Mouse (Mus musculus) forebrain, embryonic 16.5 days (tissue): ENCODE measurements around the gene Anp32e. TPM values are rescaled to one million over a fixed set of nuclear protein-coding genes. Genes with fewer than 3 reads are reported as not detected.
"Not testable (repeated sequence)": the region's sequence is repeated elsewhere in the genome, so short reads cannot be mapped to it uniquely, and the experiment has no call there.

Experiments
- ATAC-seq: fragments of 200-750 bp; cut with Nextera tagmentation; 2 replicates; pipeline ENCODE4 v1.8.0; 2017; ENCODE audit warnings: mild to moderate bottlenecking, moderate library complexity
- H3K27ac ChIP-seq: fragments of 300-500 bp; sonication (generic); 2 replicates; pipeline ENCODE4 v1.5.1; 2014; ENCODE audit warnings: low read length, control low read depth
- H3K27me3 ChIP-seq: fragments of 300-500 bp; sonication (generic); replicated peaks from 2 replicates; pipeline ENCODE4 v1.6.1; 2014; ENCODE audit warnings: low read length; ENCODE audit not compliant: control insufficient read depth, insufficient read depth
- H3K36me3 ChIP-seq: fragments of 300-500 bp; sonication (generic); 2 replicates; pipeline ENCODE4 v1.6.1; 2014; ENCODE audit not compliant: control insufficient read depth, insufficient read depth
- H3K4me1 ChIP-seq: fragments of 300-500 bp; sonication (generic); replicated peaks from 2 replicates; pipeline ENCODE4 v1.6.1; 2014; ENCODE audit warnings: low read length; ENCODE audit not compliant: control insufficient read depth, insufficient read depth
- H3K4me2 ChIP-seq: fragments of 300-500 bp; sonication (generic); 2 replicates; pipeline ENCODE4 v1.6.1; 2014; ENCODE audit warnings: mild to moderate bottlenecking, low read length, control low read depth
- H3K4me3 ChIP-seq: fragments of 300-500 bp; sonication (generic); replicated peaks from 2 replicates; pipeline ENCODE4 v1.5.1; 2014; ENCODE audit warnings: mild to moderate bottlenecking, low read length, control low read depth
- H3K9ac ChIP-seq: fragments of 300-500 bp; sonication (generic); replicated peaks from 2 replicates; pipeline ENCODE4 v1.6.1; 2014; ENCODE audit warnings: low read depth, low read length, control low read depth
- H3K9me3 ChIP-seq: fragments of 300-500 bp; sonication (generic); 2 replicates; pipeline ENCODE4 v1.6.1; 2016; ENCODE audit warnings: low read length; ENCODE audit not compliant: control insufficient read depth
- WGBS: fragments of 180-500 bp; shearing (Covaris S2); extraction: QIAGEN DNeasy Blood & Tissue Kit; methylation state at CpG from one replicate; pipeline ENCODE4 v1.1.7; 2014; 5-methylcytosine and 5-hydroxymethylcytosine counted together
- polyA plus RNA-seq: library from polyadenylated mRNA; unstranded; fragments of >200 nt; fragmentation: Nextera tagmentation; extraction: Ambion mirVana; gene quantifications from 2 replicates; pipeline ENCODE4 v1.2.1, GENCODE M21; 2015

The Anp32e gene
- polyA plus RNA-seq, 1 experiment from 2014 or later: 185 TPM

- Histone ChIP-seq H3K27ac (no peak overlapping the region), H3K36me3 (no peaks in the 10 kb centered on the region; the same call in 1 of the 2 replicates), H3K9me3 (no peaks in the 10 kb centered on the region), H3K4me2 (no peak overlapping the region), H3K4me3 (no peak overlapping the region), H3K4me1 (peaks cover 11% of the 10 kb centered on the region), H3K27me3 (no peaks in the 10 kb centered on the region), H3K9ac (no peak overlapping the region)
- 89% methylated on average over 5 of the region's 5 CpGs for WGBS
- ATAC-seq: no peak
Observed at GRCm38 (mm10) chr3:95948325-95948724, 19.3 kb downstream of the Anp32e start.

GRCm38 (mm10) chr3:95950763-95951551, 21.9 kb downstream of the Anp32e start:
- Histone ChIP-seq H3K27ac (peak overlapping the region; percentile 99), H3K9me3 (no peaks in the 10 kb centered on the region), H3K4me1 (peaks cover 11% of the 10 kb centered on the region), H3K27me3 (no peaks in the 10 kb centered on the region), H3K9ac (peak overlapping the region; percentile 81), H3K4me3 (peak overlapping the region; percentile 66), H3K36me3 (no peaks in the 10 kb centered on the region; the same call in 1 of the 2 replicates), H3K4me2 (peak overlapping the region; percentile 78)
- WGBS: 1% methylated on average over 49 of the region's 49 CpGs
- ATAC-seq: peak; percentile 97

DNA sequence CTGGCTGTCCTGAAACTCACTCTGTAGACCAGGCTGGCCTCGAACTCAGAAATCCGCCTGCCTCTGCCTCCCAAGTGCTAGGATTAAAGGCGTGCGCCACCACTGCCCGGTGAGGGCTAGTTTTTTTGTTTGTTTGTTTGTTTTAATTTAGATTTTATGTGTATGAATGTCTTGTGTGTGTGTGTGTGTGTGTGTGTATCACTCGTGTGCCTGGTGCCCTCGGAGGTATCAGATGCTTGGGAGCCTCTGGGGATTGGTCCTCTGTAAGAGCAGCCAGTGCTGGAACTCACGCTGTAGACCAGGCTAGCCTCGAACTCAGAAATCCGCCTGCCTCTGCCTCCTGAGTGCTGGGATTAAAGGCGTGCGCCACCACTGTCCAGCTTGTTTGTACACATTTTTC, 22.5 kb downstream of the Anp32e start:
- H3K9me3 ChIP-seq, H3K36me3 ChIP-seq, H3K27me3 ChIP-seq: not testable (repeated sequence)
- WGBS: 67% methylated on average over 12 of the region's 12 CpGs
- Histone ChIP-seq H3K9ac (peak overlapping the region; percentile 81), H3K4me2 (peak overlapping the region; percentile 78), H3K27ac (peak overlapping the region; percentile 99), H3K4me1 (peaks cover 11% of the 10 kb centered on the region), H3K4me3 (peak overlapping the region; percentile 66)
- peak; percentile 15 for ATAC-seq

DNA sequence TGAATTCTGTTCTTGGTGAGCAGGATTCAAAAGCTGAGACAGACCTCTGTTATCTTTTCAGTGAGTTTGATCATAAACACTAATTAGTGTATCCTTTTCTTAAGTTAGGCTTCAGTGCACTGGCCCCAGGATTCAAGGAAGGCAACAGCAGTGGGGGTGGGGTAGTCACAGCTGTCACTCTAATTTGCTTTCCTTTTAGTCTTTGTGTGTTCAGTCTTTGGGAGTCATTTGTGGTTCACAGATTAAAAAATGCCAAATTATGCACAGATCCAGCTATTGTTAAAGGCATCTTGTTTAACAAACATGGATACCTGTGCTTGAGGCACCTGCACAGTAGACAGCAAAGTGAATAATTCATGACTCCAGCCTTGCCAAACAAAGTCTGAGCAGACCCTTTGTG, 24.0 kb downstream of the Anp32e start:
- Histone ChIP-seq H3K9ac (no peak overlapping the region), H3K36me3 (no peaks in the 10 kb centered on the region), H3K27ac (peak overlapping the region; percentile 31), H3K4me1 (peaks cover 15% of the 10 kb centered on the region), H3K4me2 (no peak overlapping the region), H3K27me3 (no peaks in the 10 kb centered on the region), H3K9me3 (peaks cover 2% of the 10 kb centered on the region; the same call in 1 of the 2 replicates), H3K4me3 (no peak overlapping the region)
- no peak for ATAC-seq

DNA sequence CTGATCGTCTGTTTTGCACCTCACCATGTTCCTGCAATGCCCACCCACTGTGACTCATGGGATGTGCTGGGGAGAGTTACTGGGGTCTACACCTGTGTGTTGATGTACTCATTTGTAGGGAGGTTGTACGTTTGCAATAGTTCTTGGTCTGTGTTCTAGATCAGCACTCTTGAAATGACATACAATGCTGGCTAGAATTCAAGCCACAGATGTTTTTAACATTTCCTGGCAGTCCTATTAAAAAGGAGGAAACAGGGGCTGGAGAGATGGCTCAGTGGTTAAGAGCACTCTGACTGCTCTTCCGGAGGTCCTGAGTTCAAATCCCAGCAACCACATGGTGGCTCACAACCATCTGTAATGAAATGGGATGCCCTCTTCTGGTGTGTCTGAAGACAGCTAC, 24.5 kb downstream of the Anp32e start:
- whole genome bisulfite sequencing: 60% methylated on average over 3 of the region's 3 CpGs
- Histone ChIP-seq H3K4me2 (no peak overlapping the region), H3K27ac (peak overlapping the region; percentile 31)

DNA sequence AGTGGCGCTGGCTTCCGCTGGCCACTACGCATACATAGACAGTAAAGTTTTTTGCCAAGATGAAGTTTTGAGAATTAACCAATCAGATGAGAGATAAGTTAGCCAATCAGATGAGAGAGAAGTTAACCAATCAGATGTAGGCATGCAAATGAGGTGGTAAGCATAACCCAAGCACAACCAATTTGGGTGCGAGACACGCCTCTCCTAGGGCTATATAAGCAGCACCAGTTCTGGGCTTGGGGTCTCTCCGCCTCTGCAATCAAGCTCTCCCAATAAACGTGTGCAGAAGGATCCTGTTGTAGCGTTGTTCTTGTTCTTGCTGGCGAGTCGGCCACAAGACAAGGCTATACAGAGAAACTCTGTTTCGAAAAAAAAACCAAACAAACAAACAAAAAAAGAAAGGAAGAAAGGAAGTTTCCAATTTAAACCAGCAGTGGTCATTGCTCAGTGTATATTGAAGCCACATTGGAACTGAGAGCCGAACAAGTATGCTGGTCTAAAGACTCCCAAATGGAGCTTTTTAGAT, 25.7 kb downstream of the Anp32e start:
- not testable (repeated sequence) for H3K36me3 ChIP-seq, H3K27me3 ChIP-seq, H3K27ac ChIP-seq, H3K4me3 ChIP-seq, H3K9me3 ChIP-seq, ATAC-seq, H3K4me2 ChIP-seq, H3K9ac ChIP-seq
- WGBS: 90% methylated on average over 12 of the region's 12 CpGs
- H3K4me1 ChIP-seq: peaks cover 15% of the 10 kb centered on the region

More for the DNA sequence above, 24.5 kb downstream of the Anp32e start:
- H3K9ac ChIP-seq: no peak overlapping the region
- ATAC-seq: no peak
- no peaks in the 10 kb centered on the region for H3K36me3 ChIP-seq
- H3K4me1 ChIP-seq: peaks cover 15% of the 10 kb centered on the region
- no peaks in the 10 kb centered on the region for H3K27me3 ChIP-seq
- no peak overlapping the region for H3K4me3 ChIP-seq
- H3K9me3 ChIP-seq: peaks cover 2% of the 10 kb centered on the region; the same call in 1 of the 2 replicates

- Histone ChIP-seq H3K9ac (no peak overlapping the region), H3K36me3 (no peaks in the 10 kb centered on the region), H3K4me1 (peaks cover 15% of the 10 kb centered on the region), H3K4me3 (no peak overlapping the region), H3K4me2 (no peak overlapping the region), H3K27ac (no peak overlapping the region), H3K9me3 (peaks cover 2% of the 10 kb centered on the region; the same call in 1 of the 2 replicates), H3K27me3 (no peaks in the 10 kb centered on the region)
- no peak for ATAC-seq
- WGBS: 94% methylated on average over 5 of the region's 5 CpGs
Observed at GRCm38 (mm10) chr3:95955318-95955717, 26.3 kb downstream of the Anp32e start.

GRCm38 (mm10) chr3:95957359-95958148, 28.5 kb downstream of the Anp32e start:
- peak; percentile 66 for ATAC-seq
- Histone ChIP-seq H3K4me3 (no peak overlapping the region), H3K4me1 (peaks cover 9% of the 10 kb centered on the region; the same call in 1 of the 2 replicates), H3K36me3 (no peaks in the 10 kb centered on the region), H3K27ac (peak overlapping the region; percentile 52; the same call in 1 of the 2 replicates), H3K9ac (no peak overlapping the region), H3K9me3 (peaks cover 2% of the 10 kb centered on the region; the same call in 1 of the 2 replicates), H3K4me2 (no peak overlapping the region), H3K27me3 (no peaks in the 10 kb centered on the region)
- WGBS: 48% methylated on average over 8 of the region's 8 CpGs

GRCm38 (mm10) chr3:95959082-95959481, 30.0 kb downstream of the Anp32e start:
- no peak overlapping the region for H3K4me3 ChIP-seq
- peaks cover 3% of the 10 kb centered on the region; the same call in 1 of the 2 replicates for H3K4me1 ChIP-seq
- H3K9me3 ChIP-seq: peaks cover 2% of the 10 kb centered on the region; the same call in 1 of the 2 replicates
- no peaks in the 10 kb centered on the region for H3K36me3 ChIP-seq
- 76% methylated on average over 5 of the region's 5 CpGs for WGBS
- H3K9ac ChIP-seq: no peak overlapping the region
- H3K27ac ChIP-seq: no peak overlapping the region
- no peaks in the 10 kb centered on the region for H3K27me3 ChIP-seq
- no peak overlapping the region for H3K4me2 ChIP-seq
- ATAC-seq: no peak
